Mouse (Mus musculus) stomach, postnatal 0 days (tissue): ENCODE measurements around the gene Alox12e.

ENCODE experiments used
- CTCF ChIP-seq: IDR thresholded peaks from 2 replicates; pipeline ENCODE4 v1.5.1; 2016; ENCODE audit warnings: antibody characterized with exemption, low read depth, mild to moderate bottlenecking, moderate library complexity
- EP300 ChIP-seq: optimal IDR thresholded peaks from 2 replicates; pipeline ENCODE3; 2016; ENCODE audit warnings: antibody characterized with exemption

GRCm38 (mm10) chr11:70297405-70297804, 25.0 kb downstream of the Alox12e start:
- TF ChIP-seq CTCF (no peak), EP300 (no peak)
